Mouse (Mus musculus): ENCODE results near the gene Ascc3. TPM values are rescaled to one million over a fixed set of nuclear protein-coding genes. Genes with fewer than 3 reads are reported as not detected.

Gene Ascc3
- total RNA-seq, 2 experiments from 2014 or later, result 44.1 to 46.5 TPM

GRCm38 (mm10) chr10:50762984-50763383 is 170.5 kb downstream of the Ascc3 start:
- no peak for DNase-seq (ENCODE audit: low spot score in 2 of 2)

- no peak for DNase-seq (ENCODE audit: low spot score in 2 of 2)
These were observed 171.2 kb downstream of the Ascc3 start for GRCm38 (mm10) chr10:50763457-50764310.

DNA sequence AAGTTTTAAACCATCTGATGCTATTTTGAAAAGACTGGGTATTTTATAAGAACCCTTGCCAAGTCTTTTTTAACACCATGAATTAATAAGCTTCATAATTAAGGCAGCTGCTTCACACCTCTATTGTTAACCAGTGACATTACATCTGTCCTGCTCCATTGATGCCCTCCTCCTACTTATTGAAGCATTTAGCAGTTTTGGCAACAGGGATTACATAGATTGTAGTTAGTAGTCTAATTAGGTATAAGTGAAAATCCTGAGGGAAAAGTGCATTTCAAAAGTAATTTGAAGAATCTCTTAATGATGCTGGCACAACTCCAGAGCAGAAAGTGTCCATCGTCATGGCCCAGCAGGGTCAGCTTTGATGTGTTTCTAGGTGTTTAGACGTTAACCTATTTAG is 180.3 kb downstream of the Ascc3 start:
- DNase-seq (ENCODE audit: low spot score in 2 of 2), result no peak

DNA sequence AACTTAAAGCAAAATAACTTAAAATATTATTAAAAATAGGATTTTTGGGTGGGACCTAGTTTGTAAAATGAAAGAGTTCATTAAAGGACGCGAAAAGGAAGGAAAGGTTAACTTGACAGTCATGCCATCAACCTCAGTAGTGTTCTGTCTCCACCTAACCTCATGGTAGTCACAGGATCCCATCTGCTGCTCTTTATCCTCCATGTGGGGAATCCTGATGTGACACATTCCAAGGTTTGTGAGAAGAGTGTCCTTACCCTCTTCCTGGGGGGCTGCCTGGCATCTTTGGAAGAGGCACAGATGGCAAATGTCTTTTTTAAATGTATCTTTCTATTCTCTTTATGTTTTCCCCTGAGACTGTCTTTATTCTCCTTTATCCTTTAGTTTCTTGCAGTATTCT is 181.4 kb downstream of the Ascc3 start:
- DNase-seq (ENCODE audit: low spot score in 2 of 2), result no peak

- DNase-seq (ENCODE audit: low spot score in 2 of 2), result no peak
These were observed 200.4 kb downstream of the Ascc3 start for GRCm38 (mm10) chr10:50792840-50793239.

- no peak for DNase-seq (ENCODE audit: low spot score in 2 of 2)
These were observed 209.1 kb downstream of the Ascc3 start for GRCm38 (mm10) chr10:50801594-50801993.

- DNase-seq (ENCODE audit: low spot score in 2 of 2), result no peak
These were observed 209.9 kb downstream of the Ascc3 start for GRCm38 (mm10) chr10:50802380-50802779.

- DNase-seq (ENCODE audit: low spot score in 2 of 2), result no peak
These were observed 213.7 kb downstream of the Ascc3 start for GRCm38 (mm10) chr10:50806166-50806565.

DNA sequence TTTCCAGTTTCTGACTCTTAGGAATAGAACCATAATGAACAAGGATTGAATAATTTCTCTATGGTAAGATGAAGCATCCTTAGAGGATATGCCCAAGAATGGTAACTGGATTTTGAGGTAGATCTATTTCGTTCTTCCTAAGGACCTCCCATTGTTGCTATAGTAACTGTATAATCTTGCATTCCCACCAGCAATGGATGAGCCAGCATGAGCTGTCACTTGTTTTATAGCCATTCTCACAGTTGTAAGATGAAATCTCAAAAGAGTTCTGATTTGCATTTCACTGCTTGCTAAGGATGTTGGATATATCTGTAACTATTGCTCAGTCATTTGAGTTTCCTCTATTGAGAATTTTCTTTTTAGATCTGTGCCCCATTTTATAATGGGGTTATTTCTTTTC is 229.9 kb downstream of the Ascc3 start:
- no peak for DNase-seq (ENCODE audit: low spot score in 2 of 2)

DNA sequence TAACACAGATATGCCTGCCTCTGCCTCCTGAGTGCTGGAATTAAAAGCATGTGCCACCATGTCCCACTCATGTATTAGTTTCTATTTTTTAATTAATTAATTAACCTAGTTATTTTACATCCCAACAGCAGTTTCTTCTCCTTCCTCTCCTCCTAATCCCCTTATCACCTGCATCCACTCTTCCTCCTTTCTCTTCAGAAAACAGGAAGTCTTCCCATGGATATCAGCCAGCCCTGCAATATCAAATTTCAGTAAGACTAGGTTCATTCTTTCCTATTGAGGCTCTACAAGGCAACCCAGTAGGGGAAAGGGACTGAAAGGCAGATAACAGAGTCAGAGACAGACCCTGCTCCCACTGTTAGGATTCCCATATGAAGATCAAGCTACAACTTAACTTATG is 234.4 kb downstream of the Ascc3 start:
- DNase-seq (ENCODE audit: low spot score in 2 of 2), result no peak

DNA sequence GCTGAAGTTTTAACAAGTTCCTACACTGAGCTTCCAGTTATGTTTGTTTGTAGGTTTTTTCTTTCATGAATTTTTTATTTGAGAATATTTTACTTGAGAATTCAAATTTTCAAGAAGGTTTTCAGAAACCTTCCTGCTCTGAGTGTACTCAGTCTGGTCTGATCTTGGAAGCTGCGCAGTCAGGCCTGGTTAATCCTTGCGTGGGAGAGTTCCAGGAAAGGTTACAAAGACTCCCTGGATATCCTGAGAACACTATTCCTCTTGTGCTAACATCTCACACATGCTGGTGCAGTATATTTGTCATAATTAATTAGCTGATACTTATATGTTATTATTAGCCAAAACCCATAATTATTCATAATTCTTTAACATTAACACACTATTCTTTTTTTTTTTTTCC is 242.1 kb downstream of the Ascc3 start:
- DNase-seq (ENCODE audit: low spot score in 2 of 2), result no peak

- DNase-seq (ENCODE audit: low spot score in 2 of 2), result no peak
These were observed 250.9 kb downstream of the Ascc3 start for GRCm38 (mm10) chr10:50843363-50843762.

DNA sequence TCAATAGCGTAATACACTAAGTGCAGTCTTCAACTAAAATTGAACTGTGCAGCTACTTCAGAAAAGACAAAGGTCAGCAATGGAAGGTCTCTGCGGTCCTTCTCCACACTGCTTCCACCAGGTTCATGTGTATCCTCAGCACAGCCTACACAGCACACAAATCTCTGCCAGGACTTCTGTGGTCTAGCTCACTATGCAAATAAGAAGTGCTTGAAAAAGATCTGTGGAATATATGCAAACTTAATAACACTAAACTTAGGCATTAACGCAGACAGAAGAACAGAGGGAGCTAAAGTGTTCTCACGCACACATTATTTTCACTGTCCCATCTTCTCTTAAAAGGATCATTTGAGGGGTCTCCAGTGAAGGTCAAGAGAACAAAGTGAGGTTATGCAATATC is 275.7 kb downstream of the Ascc3 start:
- no peak for DNase-seq (ENCODE audit: low spot score in 2 of 2)

DNA sequence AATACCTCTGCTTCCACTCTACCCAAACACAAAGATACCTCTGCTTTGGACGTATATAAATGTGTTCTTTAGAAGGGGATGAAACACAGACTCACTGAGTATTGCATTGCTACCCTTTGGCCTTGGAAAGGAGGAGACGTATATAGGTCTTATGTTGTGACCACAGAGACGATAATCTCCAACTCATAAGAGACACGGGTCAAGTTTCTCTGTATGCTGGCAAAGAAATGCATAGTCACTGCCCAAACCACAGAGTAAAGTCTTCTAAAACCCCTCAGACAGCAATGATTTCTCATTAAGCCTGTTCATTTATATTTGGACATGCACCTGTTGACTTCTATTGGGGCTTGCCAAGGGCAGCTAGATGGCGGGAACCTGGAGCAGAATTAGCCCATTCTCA is 284.5 kb downstream of the Ascc3 start:
- DNase-seq (ENCODE audit: low spot score in 2 of 2), result no peak

DNA sequence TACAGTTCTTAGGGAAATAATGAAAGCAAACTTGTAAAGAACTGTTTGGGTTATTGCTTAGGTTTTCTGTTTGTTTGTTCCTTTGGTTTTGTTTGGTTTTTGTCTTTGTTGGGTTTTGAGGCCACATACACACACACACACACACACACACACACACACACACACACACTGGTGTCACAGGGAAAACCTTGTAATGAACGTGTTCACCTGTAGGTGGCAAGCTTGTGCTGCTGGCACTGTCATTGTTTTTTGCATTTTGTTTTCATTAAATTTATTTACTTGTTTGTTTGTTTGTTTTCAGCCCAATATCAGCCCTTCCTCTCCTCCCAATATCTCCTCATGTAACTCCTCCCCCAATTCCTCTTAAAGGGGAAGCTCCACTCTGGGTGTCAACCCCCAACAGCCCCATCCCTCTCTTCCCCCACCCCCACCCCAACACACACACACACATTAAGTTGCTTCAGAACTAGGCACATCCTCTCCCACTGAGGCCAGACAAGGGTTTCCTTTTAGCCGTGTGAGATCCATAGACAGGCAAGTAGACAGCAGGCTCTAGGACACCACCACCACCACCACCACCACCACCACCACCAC is 289.1 kb downstream of the Ascc3 start:
- DNase-seq (ENCODE audit: low spot score in 2 of 2), result no peak

GRCm38 (mm10) chr10:50882366-50882765 is 289.9 kb downstream of the Ascc3 start:
- no peak for DNase-seq (ENCODE audit: low spot score in 2 of 2)

DNA sequence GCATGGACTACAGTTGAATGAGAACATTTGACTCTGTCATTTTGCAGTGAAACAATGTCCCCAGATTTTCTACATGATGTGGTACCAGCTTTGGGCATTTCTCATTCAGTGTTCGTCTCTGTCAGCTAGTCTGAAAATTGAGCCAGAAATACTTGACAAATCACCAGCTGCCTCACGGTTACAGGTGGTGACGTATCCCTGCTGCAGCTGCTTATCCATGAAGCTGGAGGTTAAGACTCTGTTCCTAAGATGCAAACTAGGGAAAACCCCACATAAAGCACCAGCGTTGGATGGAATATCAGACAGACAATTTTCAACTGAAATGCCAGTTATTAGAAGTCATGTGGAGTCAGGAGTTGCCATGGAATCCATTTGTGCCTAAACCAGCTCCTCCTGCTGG is 293.8 kb downstream of the Ascc3 start:
- DNase-seq (ENCODE audit: low spot score in 2 of 2), result no peak

DNA sequence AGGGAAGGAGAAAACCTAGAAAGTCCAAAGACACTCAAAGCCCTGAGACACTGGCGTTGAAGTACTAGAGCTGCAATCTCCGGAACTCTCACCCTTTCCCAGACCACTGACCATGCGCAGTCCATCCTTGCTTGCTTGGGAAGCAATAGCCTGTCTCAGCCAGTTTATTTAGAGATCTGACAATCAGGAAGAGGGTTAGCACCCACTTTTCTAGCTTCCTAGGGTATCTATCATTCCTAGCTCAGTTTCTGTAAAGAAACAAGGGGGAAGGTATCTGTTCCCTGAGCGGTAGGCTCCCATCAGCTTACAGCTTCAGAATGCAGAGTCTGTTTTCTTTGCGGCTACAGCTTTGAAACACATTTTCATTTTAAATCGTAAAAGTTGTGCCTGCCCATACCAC is 298.2 kb downstream of the Ascc3 start:
- no peak for DNase-seq (ENCODE audit: low spot score in 2 of 2)

- no peak for DNase-seq (ENCODE audit: low spot score in 2 of 2)
These were observed 299.6 kb downstream of the Ascc3 start for GRCm38 (mm10) chr10:50891876-50892711.

DNA sequence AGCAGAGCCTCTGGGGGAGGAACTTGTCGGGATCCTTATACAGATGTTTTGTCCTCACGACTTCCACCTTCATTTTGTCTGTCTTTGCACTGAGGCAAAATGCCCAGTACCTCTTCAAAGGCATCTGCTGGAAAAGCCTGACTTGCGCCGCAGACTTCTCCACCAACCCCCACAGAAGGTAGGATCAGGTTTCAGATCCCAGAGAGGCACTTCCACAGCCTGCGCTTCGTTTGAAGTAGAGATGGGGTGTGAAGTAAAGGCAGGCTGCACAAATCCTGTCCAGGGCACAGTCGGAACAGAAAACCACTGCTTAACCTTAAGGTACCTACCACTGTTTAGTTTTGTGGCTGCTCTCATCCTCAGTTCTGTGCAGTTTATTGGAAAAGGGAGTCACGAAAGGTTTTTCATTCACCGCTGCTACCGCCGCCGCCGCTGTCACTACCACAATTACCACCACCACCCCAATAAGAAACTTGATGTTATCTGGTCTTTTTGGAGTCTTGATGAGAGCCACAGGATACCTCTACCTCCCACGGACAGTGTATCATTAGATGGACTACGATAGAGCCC is 300.4 kb downstream of the Ascc3 start:
- no peak for DNase-seq (ENCODE audit: low spot score in 2 of 2)

GRCm38 (mm10) chr10:50893546-50893945 is 301.1 kb downstream of the Ascc3 start:
- DNase-seq (ENCODE audit: low spot score in 2 of 2), result no peak

Measured in adrenal gland, postnatal 4 days (tissue).